15 mouse cellular contexts compared by ENCODE assay signal in genomic region chr12:80011916-80012315, GRCm38 (mm10).
DNase-seq lines count a peak whose midpoint lies in the region; ATAC-seq and TF ChIP-seq lines count a peak whose summit lies in the region.
"Had no signal": no experiment of that assay in that cellular context is flagged by ENCODE, and none has a peak within 500 bp of the region (broad histone marks: within the 10 kb centered on the region; RNA-seq: fewer than 3 reads in every experiment).

No protein-coding gene starts in this region.

- TF ChIP-seq CTCF in lung, adult 2 months (IDR thresholded peaks at IDR 0.05; ENCODE audit: insufficient read depth, low read length), result no peak

- WGBS in lung, embryonic 15.5 days, result 57% methylated on average over 6 of the region's 6 CpGs
- 65% methylated on average over 6 of the region's 6 CpGs for WGBS in lung, adult 2 months
- 21% methylated on average over 6 of the region's 6 CpGs for WGBS in heart, embryonic 14.5 days

- intact Hi-C loops in gastrocnemius, postnatal 14 days (cut with DNase I; ENCODE audit: low total_unique reads), result no loop called here
- intact Hi-C loops in gastrocnemius, postnatal 36 days (cut with DNase I), result no loop called here

- H3K27me3 ChIP-seq in lung, embryonic 15.5 days, result no peaks in the 10 kb centered on the region
- no peaks in the 10 kb centered on the region for H3K27me3 ChIP-seq in heart, embryonic 14.5 days (ENCODE audit: control insufficient read depth, insufficient read depth, low read length)
- H3K27me3 ChIP-seq: hindbrain, embryonic 12.5 days; midbrain, embryonic 15.5 days had no signal

- no peak for TF ChIP-seq POLR2A in lung, adult 2 months (IDR thresholded peaks at IDR 0.05; ENCODE audit: borderline replicate concordance, extremely low read depth, low read depth, low read length)

- peak overlapping the region; percentile 26; the same call in 1 of the 2 replicates for H3K27ac ChIP-seq in lung, embryonic 15.5 days
- peak overlapping the region; percentile 73 to 78 for H3K27ac ChIP-seq in heart, embryonic 14.5 days (replicated peaks in 1 of 2; ENCODE audit: control insufficient read depth in 1 of 2, insufficient read depth in 1 of 2, low read depth in 2 of 2, low read length in 2 of 2)
- H3K27ac ChIP-seq: hindbrain, embryonic 12.5 days; midbrain, embryonic 15.5 days had no signal

- H3K9ac ChIP-seq in lung, embryonic 15.5 days, result no peak overlapping the region
- no peak overlapping the region for H3K9ac ChIP-seq in heart, embryonic 14.5 days (ENCODE audit: low read length)
- H3K9ac ChIP-seq: hindbrain, embryonic 12.5 days; midbrain, embryonic 15.5 days had no signal

- peaks cover 50% of the 10 kb centered on the region for H3K4me1 ChIP-seq in lung, embryonic 15.5 days
- peaks cover 2% of the 10 kb centered on the region; the same call in 1 of the 2 replicates for H3K4me1 ChIP-seq in lung, adult 2 months (ENCODE audit: control insufficient read depth, insufficient read depth, low read length)
- H3K4me1 ChIP-seq in heart, embryonic 14.5 days (ENCODE audit: control insufficient read depth in 2 of 2, insufficient read depth in 2 of 2, low read length in 2 of 2), result peaks cover 26 to 34% of the 10 kb centered on the region in 2 experiments

- peak; percentile 40 for DNase-seq in gastrocnemius, postnatal 14 days
- no peak for DNase-seq in gastrocnemius, postnatal 36 days
- no peak for DNase-seq in lung, adult 2 months
- DNase-seq in lung, postnatal 36 days, result peak; percentile 51
- no peak for DNase-seq in spleen, postnatal 10 days (ENCODE audit: low spot score in 2 of 2)
- no peak for DNase-seq in right cerebral cortex, postnatal 10 days (ENCODE audit: low spot score in 2 of 2)
- DNase-seq: cerebellum, adult 18-20 months; kidney, postnatal 10 days; layer of hippocampus, adult 9-11 months; thymus, adult 18-20 months had no signal

- no peak for ATAC-seq in lung, embryonic 15.5 days (ENCODE audit: borderline replicate concordance, extremely low read depth, low FRiP score, low TSS enrichment)
- ATAC-seq in heart, embryonic 14.5 days (ENCODE audit: insufficient number of reproducible peaks, insufficient read depth, low FRiP score, low read depth), result 0 out of 2 replicates have a peak, but pooled peaks have one; percentile 44
- ATAC-seq: midbrain, embryonic 15.5 days had no signal

- H3K9me3 ChIP-seq in lung, embryonic 15.5 days, result no peaks in the 10 kb centered on the region
- H3K9me3 ChIP-seq in heart, embryonic 14.5 days (ENCODE audit: control insufficient read depth, low read length), result no peaks in the 10 kb centered on the region
- H3K9me3 ChIP-seq: hindbrain, embryonic 12.5 days; midbrain, embryonic 15.5 days had no signal

- no peaks in the 10 kb centered on the region for H3K36me3 ChIP-seq in lung, embryonic 15.5 days
- no peaks in the 10 kb centered on the region for H3K36me3 ChIP-seq in heart, embryonic 14.5 days (ENCODE audit: control insufficient read depth, insufficient read depth, low read length)
- H3K36me3 ChIP-seq: hindbrain, embryonic 12.5 days; midbrain, embryonic 15.5 days had no signal

- H3K4me3 ChIP-seq in lung, embryonic 15.5 days, result no peak overlapping the region
- H3K4me3 ChIP-seq in lung, adult 2 months (replicated peaks; ENCODE audit: extremely low read depth, low read depth, low read length), result no peak overlapping the region
- no peak overlapping the region for H3K4me3 ChIP-seq in heart, embryonic 14.5 days (ENCODE audit: control insufficient read depth in 1 of 2, insufficient read depth in 1 of 2, low read depth in 1 of 2, low read length in 2 of 2)
- H3K4me3 ChIP-seq: hindbrain, embryonic 12.5 days; midbrain, embryonic 15.5 days had no signal

- H3K4me2 ChIP-seq in lung, embryonic 15.5 days, result no peak overlapping the region
- peak overlapping the region; percentile 2; the same call in 1 of the 2 replicates for H3K4me2 ChIP-seq in heart, embryonic 14.5 days (ENCODE audit: low read length)
- H3K4me2 ChIP-seq: hindbrain, embryonic 12.5 days; liver, embryonic 11.5 days; midbrain, embryonic 15.5 days had no signal

Comparison
In these comparisons a context has a peak if more than half of its experiments do, and no peak if none do; other contexts are left out.
1. DNase-seq: peak in gastrocnemius, postnatal 14 days (single experiment) and lung, postnatal 36 days (single experiment); none in gastrocnemius, postnatal 36 days (0 of 2), lung, adult 2 months (single experiment), spleen, postnatal 10 days (0 of 2) and right cerebral cortex, postnatal 10 days (0 of 2).